Mouse (Mus musculus) brown adipose tissue, adult 24 weeks (tissue): ENCODE results near the gene Cdk17. TPM values are rescaled to one million over a fixed set of nuclear protein-coding genes. Genes with fewer than 3 reads are reported as not detected.
A peak's percentile ranks its signal among the peaks of the same experiment; 100 is the strongest.

Experiments
- H3K27ac ChIP-seq: fragments of 200-500 bp; replicated peaks from 2 replicates; pipeline ENCODE4 v1.5.1; 2012; ENCODE audit warnings: low read depth, mild to moderate bottlenecking, low read length
- H3K4me1 ChIP-seq: fragments of 200-500 bp; 2 replicates; pipeline ENCODE4 v1.6.1; 2012; ENCODE audit warnings: low read length, mixed read lengths; ENCODE audit not compliant: control insufficient read depth, insufficient read depth, insufficient read length
- H3K4me3 ChIP-seq: fragments of 200-500 bp; 2 replicates; pipeline ENCODE4 v1.5.1; 2012; ENCODE audit warnings: low read depth, mild to moderate bottlenecking, low read length, moderate library complexity; ENCODE audit not compliant: insufficient read depth
- polyA plus RNA-seq: library from polyadenylated mRNA; stranded (reverse); fragments of >200 nt; gene quantifications from 2 replicates; pipeline ENCODE4 v1.2.4, GENCODE M21; 2012; ENCODE audit not compliant: missing spikeins, insufficient read depth, insufficient read length

Cdk17 gene
- polyA plus RNA-seq, 1 experiment: 23.6 TPM

DNA sequence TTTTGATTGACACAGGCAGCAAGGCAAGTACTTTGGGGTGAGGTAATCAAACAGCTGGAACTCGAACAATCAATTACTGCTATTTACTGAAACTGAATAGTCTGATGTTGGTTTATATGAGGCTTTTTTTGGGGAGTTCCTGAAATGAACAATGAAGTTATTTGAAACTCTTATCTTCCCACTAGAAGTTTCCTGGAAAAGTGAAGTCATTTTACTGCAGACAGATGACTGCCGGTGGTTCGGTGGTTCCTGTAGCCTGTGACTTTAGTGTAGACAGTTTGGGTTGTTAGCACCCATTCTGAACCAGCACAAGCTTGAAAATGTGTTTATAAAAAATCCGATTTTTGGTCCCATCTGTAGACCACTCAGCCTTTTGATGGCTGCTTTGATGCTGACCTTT lies 17.2 kb downstream of the Cdk17 start:
- no peak overlapping the region for H3K4me3 ChIP-seq
- H3K27ac ChIP-seq: peak overlapping the region; percentile 81
- H3K4me1 ChIP-seq: peaks cover 20% of the 10 kb centered on the region

DNA sequence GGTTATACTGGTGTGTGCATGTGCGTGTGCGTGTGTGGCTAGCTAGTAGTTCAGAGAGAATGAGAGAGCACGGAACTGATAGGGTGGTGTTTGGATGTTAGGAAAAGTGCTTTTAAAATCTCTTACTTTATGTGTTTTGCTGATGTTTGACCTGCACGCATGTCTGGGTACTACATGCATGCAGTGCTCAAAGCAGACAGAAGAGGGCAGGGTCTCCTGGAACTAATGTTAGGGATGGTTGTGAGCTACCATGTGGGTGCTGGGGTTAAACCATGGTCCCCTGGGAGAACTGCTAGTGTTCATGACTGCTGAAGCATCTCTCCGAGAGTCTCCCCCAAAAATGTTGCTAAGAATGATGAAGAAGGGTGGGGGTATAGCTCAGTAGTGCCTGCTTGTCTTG lies 18.0 kb downstream of the Cdk17 start:
- no peak overlapping the region for H3K4me3 ChIP-seq
- no peak overlapping the region for H3K27ac ChIP-seq
- H3K4me1 ChIP-seq: peaks cover 20% of the 10 kb centered on the region

DNA sequence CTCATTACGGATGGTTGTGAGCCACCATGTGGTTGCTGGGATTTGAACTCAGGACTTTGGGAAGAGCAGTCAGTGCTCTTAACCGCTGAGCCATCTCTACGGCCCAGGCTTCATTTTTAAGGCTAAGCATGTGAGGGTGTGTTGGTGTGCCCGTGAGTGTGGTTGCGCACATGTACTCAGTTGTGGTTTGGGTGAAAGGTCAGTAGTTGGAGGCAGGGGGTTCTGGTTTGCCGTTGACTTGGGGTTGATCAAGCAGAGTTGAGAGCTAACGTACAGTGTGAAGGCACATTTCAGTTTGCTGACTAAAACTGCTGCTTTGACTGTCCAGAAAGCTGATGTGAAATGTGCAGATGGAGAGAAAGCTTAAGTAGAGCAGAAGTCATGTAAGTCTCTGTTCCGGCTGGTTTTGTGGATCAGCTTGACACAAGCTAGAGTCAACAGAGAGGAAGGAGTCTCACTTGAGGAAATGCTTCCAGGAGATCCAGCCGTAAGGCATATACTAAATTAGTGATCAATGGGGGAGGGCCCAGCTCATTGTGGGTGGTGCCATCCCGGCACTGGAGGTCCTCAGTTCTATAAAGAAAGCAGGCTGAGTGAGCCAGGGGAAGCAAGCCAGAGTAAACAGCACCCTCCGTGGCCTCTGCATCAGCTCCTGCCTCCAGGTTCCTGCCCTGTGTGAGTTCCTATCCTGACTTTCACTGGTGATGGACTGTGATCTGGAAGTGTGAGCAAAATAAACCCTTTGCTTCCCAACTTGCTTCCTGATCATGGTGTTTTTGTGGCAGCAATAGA lies 19.2 kb downstream of the Cdk17 start:
- peak overlapping the region; percentile 1 for H3K27ac ChIP-seq
- H3K4me3 ChIP-seq: no peak overlapping the region
- peaks cover 27% of the 10 kb centered on the region for H3K4me1 ChIP-seq

DNA sequence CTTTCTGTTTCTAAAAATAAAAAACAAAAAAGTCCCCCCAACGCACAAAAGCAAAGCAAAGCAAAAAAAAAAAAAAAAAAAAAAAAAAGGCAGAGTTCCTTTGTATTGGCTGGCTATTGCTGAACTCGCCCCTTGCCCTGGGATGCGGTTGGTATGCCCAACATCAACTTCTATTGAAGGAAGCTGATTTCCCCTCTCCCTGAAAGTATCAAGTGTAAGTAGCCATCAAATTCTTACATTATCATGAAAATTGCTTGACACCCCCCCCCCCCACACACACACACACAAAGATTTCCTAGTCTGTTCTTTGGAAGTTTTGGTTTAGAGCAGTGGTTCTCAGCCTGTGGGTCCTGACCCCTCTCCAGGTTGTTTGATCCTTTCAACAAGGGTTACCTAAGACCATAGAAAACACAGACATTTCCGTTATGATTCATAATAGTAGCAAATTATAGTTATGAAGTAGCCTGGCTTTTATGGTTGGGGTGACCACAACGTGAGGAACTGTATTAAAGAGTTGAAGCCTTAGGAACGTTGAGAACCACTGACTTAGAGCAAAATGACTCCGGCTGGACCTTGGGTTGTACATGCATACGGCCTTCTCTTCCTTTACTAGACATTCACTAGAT lies 23.8 kb downstream of the Cdk17 start:
- peak overlapping the region; percentile 39; the same call in 1 of the 2 replicates for H3K27ac ChIP-seq

DNA sequence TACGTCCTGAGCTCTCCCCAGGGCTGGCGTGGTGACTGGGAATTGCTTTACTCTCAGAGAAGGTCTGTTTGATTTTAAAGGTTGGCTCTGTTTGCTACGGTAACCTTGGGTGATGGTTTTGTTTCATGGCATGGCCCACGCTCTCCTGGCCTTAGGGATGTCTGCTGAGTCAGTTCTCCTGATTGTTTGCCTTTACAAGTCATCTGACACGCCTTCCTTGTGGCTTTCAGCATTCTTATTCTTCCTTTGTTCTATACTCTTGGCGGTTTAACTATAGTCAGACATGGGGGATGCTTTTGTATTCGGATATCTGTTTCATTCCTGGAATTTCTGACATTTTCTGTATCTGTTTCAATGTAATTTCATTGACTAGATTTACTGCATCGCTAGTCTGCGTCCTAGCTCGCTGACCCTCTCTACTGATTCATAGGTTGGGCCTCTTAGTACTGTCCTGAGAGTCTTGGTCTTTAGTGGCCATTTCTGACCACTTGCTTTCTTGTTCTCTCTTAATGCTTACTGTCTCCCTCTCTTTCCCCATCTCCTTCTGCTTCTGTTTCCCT lies 27.8 kb downstream of the Cdk17 start:
- H3K4me3 ChIP-seq: no peak overlapping the region
- peaks cover 36% of the 10 kb centered on the region for H3K4me1 ChIP-seq
- 0 out of 2 replicates have a peak overlapping the region, but pooled peaks have one; percentile 23 for H3K27ac ChIP-seq

More for the DNA sequence above, 23.8 kb downstream of the Cdk17 start:
- Histone ChIP-seq H3K4me3 (no peak overlapping the region), H3K4me1 (peaks cover 23% of the 10 kb centered on the region)

DNA sequence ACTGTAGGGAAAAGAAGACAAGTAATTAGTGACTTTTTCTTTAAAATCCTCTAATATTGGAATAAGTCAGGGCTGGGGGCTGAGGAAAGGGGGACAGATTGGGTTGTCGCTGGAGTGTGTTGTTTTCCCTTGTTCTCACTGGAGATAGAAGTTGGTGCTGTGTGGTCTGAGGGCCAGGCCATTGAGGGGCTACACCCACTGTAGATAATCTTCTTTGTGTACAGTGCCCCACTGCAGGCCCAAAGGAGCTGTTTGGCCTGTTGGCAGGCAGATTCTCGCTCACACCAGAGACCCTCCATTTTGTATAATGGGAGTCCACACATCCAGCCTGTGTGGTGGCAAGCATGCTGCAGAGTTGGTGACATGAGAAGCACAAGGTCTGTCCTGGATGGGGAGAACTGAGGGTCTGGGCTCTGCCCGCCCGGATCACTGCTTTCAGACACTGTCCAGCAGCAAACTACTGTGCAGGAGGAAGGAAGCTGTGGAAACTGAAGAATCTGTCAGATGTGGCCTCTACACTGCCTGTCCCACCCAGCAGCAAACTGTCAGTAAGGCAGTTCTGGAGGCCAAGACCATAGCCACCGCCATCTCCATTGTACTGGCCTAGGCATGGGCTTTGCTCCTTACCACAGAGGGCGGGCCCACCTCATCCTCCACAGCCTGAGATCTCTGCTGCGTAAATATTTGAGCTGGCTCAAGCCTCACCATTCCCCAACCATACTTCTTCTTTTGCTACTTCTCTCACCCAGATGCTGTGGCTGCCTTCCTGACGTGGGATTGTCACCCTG lies 30.0 kb downstream of the Cdk17 start:
- peak overlapping the region; percentile 58 for H3K27ac ChIP-seq
- H3K4me3 ChIP-seq: no peak overlapping the region
- peaks cover 31% of the 10 kb centered on the region for H3K4me1 ChIP-seq

DNA sequence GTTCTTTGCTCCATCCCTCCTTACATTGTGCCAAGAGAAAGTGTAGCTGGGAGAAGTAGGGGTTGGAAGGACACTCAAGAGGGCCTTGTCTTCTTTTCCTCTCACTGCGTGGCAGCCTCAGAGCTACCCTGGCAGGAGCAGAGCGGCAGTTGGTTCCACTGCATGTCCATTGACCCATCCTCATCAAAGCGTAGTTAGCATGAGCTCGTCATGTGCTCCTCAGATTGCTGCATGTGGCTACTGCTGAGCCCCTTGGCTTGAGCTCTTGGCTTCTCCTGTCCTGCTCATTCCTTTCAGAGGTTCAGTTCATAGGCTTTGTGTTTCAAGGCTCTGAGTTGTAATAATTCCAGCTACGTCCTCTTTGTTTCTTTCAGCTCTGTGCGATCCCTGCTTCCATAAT lies 36.4 kb downstream of the Cdk17 start:
- H3K27ac ChIP-seq: 0 out of 2 replicates have a peak overlapping the region, but pooled peaks have one; percentile 24
- peaks cover 19% of the 10 kb centered on the region for H3K4me1 ChIP-seq
- no peak overlapping the region for H3K4me3 ChIP-seq

DNA sequence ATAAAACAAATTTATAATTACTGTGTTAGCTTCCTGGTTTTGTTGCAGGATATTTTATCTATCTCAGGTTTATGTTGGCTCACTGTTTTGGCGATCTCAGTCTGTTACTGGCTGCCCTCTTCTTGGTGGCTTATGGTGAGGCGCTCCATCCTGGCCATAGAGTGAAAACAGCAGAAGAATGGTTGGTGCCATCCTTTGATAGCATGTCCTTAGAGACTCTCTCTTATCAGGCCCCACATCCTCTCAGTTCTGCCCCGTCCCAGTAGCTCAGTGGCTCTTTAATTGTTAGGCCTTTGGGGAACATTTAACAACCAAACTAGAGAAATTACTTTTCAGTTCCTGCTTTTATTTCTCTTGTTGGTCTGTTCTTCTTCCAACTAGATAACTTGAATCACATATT lies 38.3 kb downstream of the Cdk17 start:
- Histone ChIP-seq H3K27ac (no peak overlapping the region), H3K4me1 (peaks cover 20% of the 10 kb centered on the region), H3K4me3 (no peak overlapping the region)

DNA sequence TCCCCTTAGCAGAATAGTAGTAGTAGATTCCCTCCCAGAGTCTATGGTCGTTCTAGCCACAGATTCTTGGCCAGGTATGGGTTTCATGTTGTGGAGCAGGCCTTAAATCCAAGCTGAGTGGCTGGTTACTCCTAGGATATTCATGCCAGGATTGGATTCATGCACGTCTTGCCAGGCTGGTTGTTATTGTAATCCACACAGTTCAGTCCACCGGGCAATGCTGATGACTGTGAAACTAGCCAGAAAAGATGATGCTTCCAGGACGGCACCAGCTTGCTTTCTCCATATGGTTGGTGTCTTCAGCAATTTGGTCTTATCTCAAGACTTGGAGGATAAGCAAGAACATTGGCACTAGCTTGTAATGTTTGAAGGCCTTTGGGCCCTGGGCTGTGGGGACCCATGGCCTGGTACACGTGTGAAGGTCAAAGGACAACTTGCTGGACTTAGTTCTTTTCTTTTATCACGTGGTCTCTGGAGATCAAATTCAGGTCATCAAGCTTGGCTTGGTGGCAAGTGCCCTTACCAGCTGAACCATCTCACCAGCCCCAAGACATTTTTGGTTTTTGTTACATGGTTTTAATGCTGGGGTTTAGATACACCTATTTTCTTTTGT lies 41.3 kb downstream of the Cdk17 start:
- Histone ChIP-seq H3K27ac (no peak overlapping the region), H3K4me3 (no peak overlapping the region), H3K4me1 (peaks cover 12% of the 10 kb centered on the region)

DNA sequence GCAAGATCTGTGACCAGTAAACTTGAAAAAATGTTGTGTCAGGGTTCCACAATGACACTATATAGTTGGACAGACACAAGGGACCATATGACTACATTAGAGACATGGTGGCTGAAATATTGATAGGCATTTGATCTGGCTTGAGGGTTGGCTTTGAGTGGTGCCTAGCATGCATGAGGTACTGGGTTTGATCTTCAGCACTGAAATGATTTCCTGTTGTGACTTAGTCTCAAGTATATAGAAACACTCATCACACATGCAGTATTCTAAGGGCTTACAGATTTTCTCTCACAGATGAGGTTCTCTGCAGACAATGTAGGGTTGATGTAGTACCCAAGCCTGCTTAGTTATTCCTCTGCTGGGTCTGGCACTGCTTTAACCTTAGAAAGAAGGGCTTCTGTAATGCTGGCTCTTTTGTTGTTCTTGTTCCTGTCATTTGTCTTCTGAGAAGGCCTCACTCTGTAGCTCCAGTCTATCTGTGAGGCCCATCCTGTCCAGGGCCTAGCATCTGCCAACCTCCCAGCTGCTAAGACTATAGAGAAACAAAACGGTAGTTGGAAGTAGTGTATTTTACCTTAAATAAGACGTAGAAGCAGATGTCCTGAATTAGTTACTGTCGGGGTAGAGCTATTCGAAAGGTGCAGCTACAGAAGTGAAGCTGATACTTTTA lies 44.7 kb downstream of the Cdk17 start:
- Histone ChIP-seq H3K4me3 (no peak overlapping the region), H3K27ac (no peak overlapping the region), H3K4me1 (peaks cover 10% of the 10 kb centered on the region; the same call in 1 of the 2 replicates)

DNA sequence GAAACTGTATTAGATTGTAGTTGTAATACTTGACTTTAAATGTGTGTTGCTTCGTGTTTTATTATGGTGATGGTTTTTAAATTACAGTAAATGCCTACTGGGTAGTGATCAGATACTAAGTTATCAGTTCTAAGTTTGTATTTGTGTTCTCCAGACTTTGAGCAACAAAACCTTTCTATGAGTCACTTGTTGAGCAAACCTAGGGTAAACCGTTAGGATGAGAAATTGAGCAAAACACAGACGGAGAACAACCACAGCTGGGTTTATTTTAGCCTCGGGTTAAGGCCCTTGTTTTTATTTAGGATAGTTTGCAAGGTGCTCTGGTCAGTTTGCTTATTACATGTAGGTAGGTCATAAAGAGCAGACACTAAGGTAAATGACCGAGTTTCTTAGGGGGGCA lies 46.5 kb downstream of the Cdk17 start:
- H3K4me3 ChIP-seq: no peak overlapping the region
- no peak overlapping the region for H3K27ac ChIP-seq
- H3K4me1 ChIP-seq: peaks cover 8% of the 10 kb centered on the region; the same call in 1 of the 2 replicates

DNA sequence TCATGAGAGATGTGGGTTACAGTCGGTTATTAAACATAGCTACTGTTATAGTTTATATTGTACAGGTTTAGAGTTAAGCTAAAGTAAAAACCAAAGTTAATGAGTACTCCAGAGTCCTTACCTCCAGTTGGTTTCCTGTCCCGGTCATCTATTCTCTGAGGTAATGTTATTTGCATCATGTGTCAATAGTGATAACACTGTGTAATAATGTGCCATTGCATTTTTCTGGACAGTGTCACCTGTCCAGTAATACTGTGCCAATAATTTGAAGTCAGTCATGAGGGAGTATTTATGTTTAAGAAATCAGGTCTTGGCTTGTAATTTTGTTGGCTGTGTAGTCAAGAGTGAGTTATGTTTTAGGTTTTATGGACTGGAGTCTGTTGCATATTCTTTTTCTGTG lies 52.0 kb downstream of the Cdk17 start:
- Histone ChIP-seq H3K27ac (no peak overlapping the region), H3K4me3 (no peak overlapping the region), H3K4me1 (peaks cover 15% of the 10 kb centered on the region)

DNA sequence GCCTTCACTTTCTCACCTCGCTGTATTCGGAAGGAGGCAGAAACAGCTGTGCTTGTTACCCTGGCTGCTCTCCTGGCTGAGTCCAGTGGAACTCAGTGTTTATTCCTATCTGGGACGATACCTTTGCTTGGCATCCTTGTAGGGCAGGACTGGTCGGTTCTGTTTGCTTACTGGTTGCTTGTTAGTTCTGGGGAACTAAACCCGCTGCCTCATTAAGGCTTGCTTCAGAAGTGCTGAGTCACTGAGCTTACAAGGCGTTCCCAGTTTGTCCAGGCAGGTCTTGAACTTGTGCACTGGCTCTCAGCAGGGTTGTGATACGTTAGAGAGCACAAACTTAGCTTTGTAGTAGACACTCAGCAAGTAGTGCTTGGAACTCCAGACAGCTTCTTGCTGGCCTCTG lies 52.7 kb downstream of the Cdk17 start:
- Histone ChIP-seq H3K27ac (peak overlapping the region; percentile 26; the same call in 1 of the 2 replicates), H3K4me1 (peaks cover 15% of the 10 kb centered on the region), H3K4me3 (no peak overlapping the region)

DNA sequence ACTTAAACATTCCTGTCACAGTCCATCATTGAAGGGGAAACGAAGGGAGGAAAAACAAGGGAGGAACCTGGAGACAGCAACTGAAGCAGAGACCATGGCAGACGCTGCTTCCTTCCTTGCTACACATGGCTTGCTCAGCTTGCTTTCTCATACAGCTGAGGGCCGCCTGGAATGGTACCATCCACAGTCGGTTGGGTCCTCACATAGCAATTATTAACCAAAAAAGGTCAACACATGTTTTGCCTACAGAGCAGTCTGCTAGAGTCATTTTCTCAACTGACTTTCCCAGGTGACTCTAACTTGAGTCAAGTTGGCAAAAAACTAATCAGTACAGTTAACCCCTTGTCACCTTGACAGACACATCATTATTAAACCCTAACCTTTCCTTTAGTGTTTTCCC lies 53.6 kb downstream of the Cdk17 start:
- Histone ChIP-seq H3K27ac (no peak overlapping the region), H3K4me1 (peaks cover 15% of the 10 kb centered on the region), H3K4me3 (no peak overlapping the region)
